Mouse (Mus musculus): ENCODE measurements around the gene Shroom3.

Gene Shroom3

GRCm38 (mm10) chr5:92931298-92931697 lies 248.1 kb downstream of the Shroom3 start:
- DNase-seq (ENCODE audit: low read depth, low spot score): peak; percentile 55

- DNase-seq (ENCODE audit: low read depth, low spot score): no peak
Measured at GRCm38 (mm10) chr5:92933010-92933409, 249.8 kb downstream of the Shroom3 start.

GRCm38 (mm10) chr5:92933599-92934217 lies 250.5 kb downstream of the Shroom3 start:
- DNase-seq (ENCODE audit: low read depth, low spot score): no peak

GRCm38 (mm10) chr5:92934269-92934939 lies 251.2 kb downstream of the Shroom3 start:
- peak; percentile 56 for DNase-seq (ENCODE audit: low read depth, low spot score)

GRCm38 (mm10) chr5:92935883-92936282 lies 252.6 kb downstream of the Shroom3 start:
- no peak for DNase-seq (ENCODE audit: low read depth, low spot score)

- DNase-seq (ENCODE audit: low read depth, low spot score): no peak
Measured at GRCm38 (mm10) chr5:92937701-92938100, 254.5 kb downstream of the Shroom3 start.

- DNase-seq (ENCODE audit: low read depth, low spot score): no peak
Measured at GRCm38 (mm10) chr5:92939246-92939995, 256.2 kb downstream of the Shroom3 start.

GRCm38 (mm10) chr5:92942166-92942565 lies 258.9 kb downstream of the Shroom3 start:
- DNase-seq (ENCODE audit: low read depth, low spot score): no peak

- DNase-seq (ENCODE audit: low read depth, low spot score): peak; percentile 59
Measured at GRCm38 (mm10) chr5:92942577-92942976, 259.3 kb downstream of the Shroom3 start.

- no peak for DNase-seq (ENCODE audit: low read depth, low spot score)
Measured at GRCm38 (mm10) chr5:92944867-92945266, 261.6 kb downstream of the Shroom3 start.

- DNase-seq (ENCODE audit: low read depth, low spot score): no peak
Measured at GRCm38 (mm10) chr5:92948972-92949745, 265.9 kb downstream of the Shroom3 start.

GRCm38 (mm10) chr5:92950583-92950982 lies 267.3 kb downstream of the Shroom3 start:
- no peak for DNase-seq (ENCODE audit: low read depth, low spot score)

- DNase-seq (ENCODE audit: low read depth, low spot score): no peak
Measured at GRCm38 (mm10) chr5:92951079-92951478, 267.8 kb downstream of the Shroom3 start.

GRCm38 (mm10) chr5:92953865-92954264 lies 270.6 kb downstream of the Shroom3 start:
- no peak for DNase-seq (ENCODE audit: low read depth, low spot score)

- peak; percentile 87 for DNase-seq (ENCODE audit: low read depth, low spot score)
Measured at GRCm38 (mm10) chr5:92954323-92954722, 271.1 kb downstream of the Shroom3 start.

- peak; percentile 74 for DNase-seq (ENCODE audit: low read depth, low spot score)
Measured at GRCm38 (mm10) chr5:92954827-92955475, 271.7 kb downstream of the Shroom3 start.

- DNase-seq (ENCODE audit: low read depth, low spot score): no peak
Measured at GRCm38 (mm10) chr5:92959287-92959686, 276.1 kb downstream of the Shroom3 start.

- DNase-seq (ENCODE audit: low read depth, low spot score): no peak
Measured at GRCm38 (mm10) chr5:92959708-92960107, 276.5 kb downstream of the Shroom3 start.

- peak; percentile 43 for DNase-seq (ENCODE audit: low read depth, low spot score)
Measured at GRCm38 (mm10) chr5:92961353-92961752, 278.1 kb downstream of the Shroom3 start.

- DNase-seq (ENCODE audit: low read depth, low spot score): peak; percentile 84
Measured at GRCm38 (mm10) chr5:92961770-92962231, 278.6 kb downstream of the Shroom3 start.

- DNase-seq (ENCODE audit: low read depth, low spot score): no peak
Measured at GRCm38 (mm10) chr5:92964691-92965090, 281.5 kb downstream of the Shroom3 start.

Data from ZHBTc4 (cell line).